Mouse (Mus musculus): Measurements from ENCODE around the gene Dkk2.

DNA sequence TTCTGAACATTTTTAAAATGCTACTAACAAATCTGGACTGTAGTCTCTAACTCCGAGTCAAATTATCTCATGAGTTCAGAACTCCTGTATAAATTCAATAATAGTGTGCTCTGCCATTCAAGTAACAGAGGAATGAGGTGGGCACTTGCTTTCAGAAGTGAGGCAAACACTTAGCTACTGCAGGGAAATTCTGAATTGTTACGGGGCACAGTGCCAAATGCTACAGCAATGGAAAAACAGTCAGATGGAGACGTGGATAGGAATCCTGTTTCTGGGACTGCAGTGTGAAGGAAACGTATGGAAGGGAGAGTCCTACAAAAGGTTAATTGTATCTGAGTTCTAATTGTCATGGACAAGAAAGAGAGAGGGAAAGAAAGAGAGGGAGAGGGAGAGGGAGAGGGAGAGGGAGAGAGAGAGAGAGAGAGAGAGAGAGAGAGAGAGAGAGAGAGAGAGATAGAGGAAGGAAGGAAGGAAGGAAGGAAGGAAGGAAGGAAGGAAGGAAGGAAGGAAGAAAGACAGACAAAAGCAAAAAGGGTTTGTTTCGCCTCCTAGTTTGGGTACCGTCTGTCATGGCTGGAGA lies 64.4 kb downstream of the Dkk2 start:
- TF ChIP-seq POLR2A (IDR thresholded peaks at IDR 0.05; ENCODE audit: borderline replicate concordance, low read depth, low read length) (no peak), CTCF (IDR thresholded peaks at IDR 0.05; ENCODE audit: low read depth, low read length) (no peak)
